Mouse (Mus musculus) brain, embryonic 18.5 days (tissue): ENCODE results near the gene N6amt1.

Experiments
- DNase-seq: peaks from one replicate; pipeline ENCODE4 v3.0.0-alpha.2; 2012; ENCODE audit warnings: low read depth, low spot score

N6amt1 gene

GRCm38 (mm10) chr16:87384366-87384765 lies 30.4 kb downstream of the N6amt1 start:
- no peak for DNase-seq

- no peak for DNase-seq
Observed at GRCm38 (mm10) chr16:87387444-87387977, 33.5 kb downstream of the N6amt1 start.

GRCm38 (mm10) chr16:87393813-87394548 lies 40.0 kb downstream of the N6amt1 start:
- peak; percentile 6 for DNase-seq

GRCm38 (mm10) chr16:87405001-87405400 lies 51.0 kb downstream of the N6amt1 start:
- DNase-seq = no peak
